Mouse (Mus musculus) heart, embryonic 15.5 days (tissue): ENCODE data around the gene Trpm8. TPM values are rescaled to one million over a fixed set of nuclear protein-coding genes. Genes with fewer than 3 reads are reported as not detected.

ENCODE experiments used
- ATAC-seq: fragments of 200-750 bp; cut with Nextera tagmentation; replicated peaks from 2 replicates; pipeline ENCODE4 v1.8.0; 2017; ENCODE audit warnings: low read depth, moderate TSS enrichment; ENCODE audit not compliant: insufficient number of reproducible peaks, insufficient read depth, low FRiP score
- H3K27ac ChIP-seq: fragments of 300-500 bp; sonication (generic); 2 replicates; pipeline ENCODE4 v1.5.1; 2015; ENCODE audit warnings: mild to moderate bottlenecking, inconsistent platforms
- H3K27me3 ChIP-seq: fragments of 300-500 bp; sonication (generic); 2 replicates; pipeline ENCODE4 v1.6.1; 2015; ENCODE audit warnings: inconsistent platforms
- H3K36me3 ChIP-seq: fragments of 300-500 bp; sonication (generic); 2 replicates; pipeline ENCODE4 v1.6.1; 2015; ENCODE audit warnings: mild to moderate bottlenecking, inconsistent platforms
- H3K4me1 ChIP-seq: fragments of 300-500 bp; sonication (generic); replicated peaks from 2 replicates; pipeline ENCODE4 v1.6.1; 2015; ENCODE audit warnings: inconsistent platforms
- H3K4me2 ChIP-seq: fragments of 300-500 bp; sonication (generic); 2 replicates; pipeline ENCODE4 v1.6.1; 2015; ENCODE audit warnings: inconsistent platforms, mild to moderate bottlenecking, moderate library complexity
- H3K4me3 ChIP-seq: fragments of 300-500 bp; sonication (generic); 2 replicates; pipeline ENCODE4 v1.5.1; 2015; ENCODE audit warnings: mild to moderate bottlenecking, inconsistent platforms
- H3K9ac ChIP-seq: fragments of 300-500 bp; sonication (generic); 2 replicates; pipeline ENCODE4 v1.6.1; 2015; ENCODE audit warnings: mild to moderate bottlenecking, inconsistent platforms
- H3K9me3 ChIP-seq: fragments of 300-500 bp; sonication (generic); replicated peaks from 2 replicates; pipeline ENCODE4 v1.6.1; 2016; ENCODE audit warnings: inconsistent platforms
- WGBS: fragments of 180-500 bp; shearing (Covaris S2); methylation state at CpG from one replicate; pipeline ENCODE4 v1.1.7; 2015; ENCODE audit warnings: mixed read lengths; 5-methylcytosine and 5-hydroxymethylcytosine counted together
- polyA plus RNA-seq: library from polyadenylated mRNA; unstranded; fragments of >200 nt; fragmentation: Nextera tagmentation; extraction: Ambion mirVana; gene quantifications from 2 replicates; pipeline ENCODE4 v1.2.1, GENCODE M21; 2015

Gene Trpm8
- polyA plus RNA-seq, 1 experiment from 2014 or later: not detected

- H3K9me3 ChIP-seq: no peaks in the 10 kb centered on the region
- H3K27ac ChIP-seq: no peak overlapping the region
- no peak overlapping the region for H3K4me2 ChIP-seq
- WGBS: 60% methylated on average over 4 of the region's 4 CpGs
- no peaks in the 10 kb centered on the region for H3K27me3 ChIP-seq
- H3K4me1 ChIP-seq: no peaks in the 10 kb centered on the region
- H3K36me3 ChIP-seq: no peaks in the 10 kb centered on the region
- no peak overlapping the region for H3K9ac ChIP-seq
- no peak overlapping the region for H3K4me3 ChIP-seq
- no peak for ATAC-seq
These were observed 114.2 kb downstream of the Trpm8 start for GRCm38 (mm10) chr1:88391632-88392031.

GRCm38 (mm10) chr1:88393321-88393720 is 115.9 kb downstream of the Trpm8 start:
- Histone ChIP-seq H3K4me1 (no peaks in the 10 kb centered on the region), H3K9ac (no peak overlapping the region), H3K27ac (no peak overlapping the region), H3K27me3 (no peaks in the 10 kb centered on the region), H3K4me3 (no peak overlapping the region), H3K4me2 (no peak overlapping the region), H3K36me3 (no peaks in the 10 kb centered on the region), H3K9me3 (no peaks in the 10 kb centered on the region)
- no peak for ATAC-seq
- WGBS: 80% methylated on average over 5 of the region's 5 CpGs

- Histone ChIP-seq H3K9me3 (no peaks in the 10 kb centered on the region), H3K4me3 (no peak overlapping the region), H3K27ac (no peak overlapping the region), H3K4me2 (no peak overlapping the region), H3K4me1 (no peaks in the 10 kb centered on the region), H3K9ac (no peak overlapping the region), H3K27me3 (no peaks in the 10 kb centered on the region), H3K36me3 (no peaks in the 10 kb centered on the region)
- WGBS: 65% methylated on average over 3 of the region's 3 CpGs
- no peak for ATAC-seq
These were observed 125.9 kb downstream of the Trpm8 start for GRCm38 (mm10) chr1:88403378-88403777.

- no peak for ATAC-seq
- no peak overlapping the region for H3K27ac ChIP-seq
- H3K36me3 ChIP-seq: no peaks in the 10 kb centered on the region
- no peaks in the 10 kb centered on the region for H3K4me1 ChIP-seq
- H3K4me2 ChIP-seq: no peak overlapping the region
- no peak overlapping the region for H3K4me3 ChIP-seq
- H3K27me3 ChIP-seq: no peaks in the 10 kb centered on the region
- H3K9ac ChIP-seq: no peak overlapping the region
- H3K9me3 ChIP-seq: no peaks in the 10 kb centered on the region
- WGBS: 64% methylated on average over 12 of the region's 12 CpGs
These were observed 128.8 kb downstream of the Trpm8 start for GRCm38 (mm10) chr1:88406078-88406806.

- Histone ChIP-seq H3K4me3 (no peak within 1 kb of the TSS), H3K9ac (no peak within 1 kb of the TSS), H3K27ac (no peak within 1 kb of the TSS), H3K4me2 (no peak within 1 kb of the TSS), H3K36me3 (no peaks in the 10 kb centered on the region), H3K4me1 (no peaks in the 10 kb centered on the region), H3K9me3 (no peaks in the 10 kb centered on the region), H3K27me3 (no peaks in the 10 kb centered on the region)
- no peak for ATAC-seq
- 62% methylated on average over 5 of the region's 5 CpGs for WGBS
These were observed 129.3 kb downstream of the Trpm8 start, which contains the start of gene Spp2 for GRCm38 (mm10) chr1:88406807-88407198. TSS of gene Spp2 (plus strand) at chr1:88406961.

- Histone ChIP-seq H3K4me1 (no peaks in the 10 kb centered on the region), H3K9ac (no peak overlapping the region), H3K4me2 (no peak overlapping the region), H3K27me3 (no peaks in the 10 kb centered on the region), H3K27ac (no peak overlapping the region), H3K9me3 (no peaks in the 10 kb centered on the region), H3K4me3 (no peak overlapping the region), H3K36me3 (no peaks in the 10 kb centered on the region)
- no peak for ATAC-seq
- 79% methylated on average over 4 of the region's 4 CpGs for WGBS
These were observed 130.9 kb downstream of the Trpm8 start for GRCm38 (mm10) chr1:88408340-88408739.

GRCm38 (mm10) chr1:88412013-88412412 is 134.6 kb downstream of the Trpm8 start:
- no peak for ATAC-seq
- Histone ChIP-seq H3K27me3 (no peaks in the 10 kb centered on the region), H3K9me3 (no peaks in the 10 kb centered on the region), H3K4me3 (no peak overlapping the region), H3K4me2 (no peak overlapping the region), H3K27ac (no peak overlapping the region), H3K9ac (no peak overlapping the region), H3K36me3 (no peaks in the 10 kb centered on the region), H3K4me1 (no peaks in the 10 kb centered on the region)
- WGBS: 65% methylated on average over 5 of the region's 5 CpGs

GRCm38 (mm10) chr1:88418943-88419342 is 141.5 kb downstream of the Trpm8 start:
- Histone ChIP-seq H3K27ac (no peak overlapping the region), H3K4me3 (no peak overlapping the region)
- 64% methylated on average over 2 of the region's 2 CpGs for WGBS

GRCm38 (mm10) chr1:88422045-88422444 is 144.6 kb downstream of the Trpm8 start:
- no peaks in the 10 kb centered on the region for H3K36me3 ChIP-seq
- H3K9ac ChIP-seq: no peak overlapping the region
- no peak for ATAC-seq
- no peak overlapping the region for H3K27ac ChIP-seq
- no peaks in the 10 kb centered on the region for H3K4me1 ChIP-seq
- 71% methylated on average over 10 of the region's 10 CpGs for WGBS
- no peaks in the 10 kb centered on the region for H3K9me3 ChIP-seq
- H3K27me3 ChIP-seq: 0 out of 2 replicates have a peak, but pooled peaks cover 3% of the 10 kb centered on the region
- no peak overlapping the region for H3K4me3 ChIP-seq
- no peak overlapping the region for H3K4me2 ChIP-seq

More at GRCm38 (mm10) chr1:88418943-88419342, 141.5 kb downstream of the Trpm8 start:
- Histone ChIP-seq H3K36me3 (no peaks in the 10 kb centered on the region), H3K27me3 (0 out of 2 replicates have a peak, but pooled peaks cover 3% of the 10 kb centered on the region), H3K4me1 (no peaks in the 10 kb centered on the region), H3K4me2 (no peak overlapping the region), H3K9me3 (no peaks in the 10 kb centered on the region), H3K9ac (no peak overlapping the region)
- ATAC-seq: no peak

- 0 out of 2 replicates have a peak, but pooled peaks cover 3% of the 10 kb centered on the region for H3K27me3 ChIP-seq
- no peak for ATAC-seq
- 65% methylated on average over 7 of the region's 7 CpGs for WGBS
- H3K4me2 ChIP-seq: no peak overlapping the region
- H3K4me1 ChIP-seq: no peaks in the 10 kb centered on the region
- no peaks in the 10 kb centered on the region for H3K9me3 ChIP-seq
- no peak overlapping the region for H3K9ac ChIP-seq
- H3K27ac ChIP-seq: no peak overlapping the region
- H3K36me3 ChIP-seq: no peaks in the 10 kb centered on the region
- H3K4me3 ChIP-seq: no peak overlapping the region
These were observed 145.5 kb downstream of the Trpm8 start for GRCm38 (mm10) chr1:88422846-88423395.

GRCm38 (mm10) chr1:88424602-88425252 is 147.3 kb downstream of the Trpm8 start:
- no peak overlapping the region for H3K9ac ChIP-seq
- H3K9me3 ChIP-seq: no peaks in the 10 kb centered on the region
- H3K36me3 ChIP-seq: no peaks in the 10 kb centered on the region
- 0 out of 2 replicates have a peak, but pooled peaks cover 3% of the 10 kb centered on the region for H3K27me3 ChIP-seq
- no peaks in the 10 kb centered on the region for H3K4me1 ChIP-seq
- H3K4me2 ChIP-seq: no peak overlapping the region
- no peak for ATAC-seq
- H3K4me3 ChIP-seq: no peak overlapping the region
- WGBS: 23% methylated on average over 8 of the region's 8 CpGs
- H3K27ac ChIP-seq: no peak overlapping the region
